Mouse (Mus musculus) kidney, adult 2 months (tissue): Measurements from ENCODE around the gene Treml1. TPM values are rescaled to one million over a fixed set of nuclear protein-coding genes. Genes with fewer than 3 reads are reported as not detected.
"Not testable (repeated sequence)": the region's sequence is repeated elsewhere in the genome, so short reads cannot be mapped to it uniquely, and the experiment has no call there.

Source experiments
- DNase-seq: peaks from one replicate; pipeline ENCODE4 v3.0.0; 2021
- H3K27ac ChIP-seq: fragments of 200-500 bp; 2 replicates; pipeline ENCODE4 v1.5.1; 2012; ENCODE audit warnings: low read depth, low read length, control low read depth, inconsistent platforms; ENCODE audit not compliant: insufficient read depth
- H3K27me3 ChIP-seq: fragments of 200-500 bp; replicated peaks from 2 replicates; pipeline ENCODE4 v1.6.1; 2012; ENCODE audit warnings: mild to moderate bottlenecking, moderate library complexity, low read length, inconsistent platforms; ENCODE audit not compliant: control insufficient read depth, insufficient read depth
- H3K36me3 ChIP-seq: fragments of 200-500 bp; 2 replicates; pipeline ENCODE4 v1.6.1; 2012; ENCODE audit warnings: mild to moderate bottlenecking, moderate library complexity, low read length, inconsistent platforms; ENCODE audit not compliant: control insufficient read depth, insufficient read depth
- H3K4me1 ChIP-seq: fragments of 200-500 bp; 2 replicates; pipeline ENCODE4 v1.6.1; 2011; ENCODE audit warnings: low read length; ENCODE audit not compliant: control insufficient read depth, insufficient read depth
- H3K4me3 ChIP-seq: fragments of 200-500 bp; 2 replicates; pipeline ENCODE4 v1.5.1; 2011; ENCODE audit warnings: mild to moderate bottlenecking, low read depth, low read length, control low read depth; ENCODE audit not compliant: insufficient read depth
- CTCF ChIP-seq: fragments of 200-500 bp; conservative IDR thresholded peaks from 2 replicates; pipeline ENCODE4 v1.5.1; 2011; ENCODE audit warnings: low read depth, mild to moderate bottlenecking, control low read depth, low read length, moderate library complexity, mixed read lengths; ENCODE audit not compliant: insufficient read depth, insufficient read length
- POLR2A ChIP-seq: fragments of 200-500 bp; IDR thresholded peaks from one replicate; pipeline ENCODE4 v1.6.1; 2011; ENCODE audit warnings: low read depth, low read length, control low read depth
- WGBS: fragments of 180-500 bp; shearing (Covaris S2); methylation state at CpG from one replicate; pipeline ENCODE4 v1.1.7; 2018; 5-methylcytosine and 5-hydroxymethylcytosine counted together
- polyA plus RNA-seq: library from polyadenylated mRNA; depleted of rRNA; stranded (reverse); fragments of >200 nt; gene quantifications from 2 replicates; pipeline ENCODE4 v1.2.3, GENCODE M21; 2012

Treml1 gene
- polyA plus RNA-seq, 1 experiment: 0.09 TPM

- no peak for TF ChIP-seq CTCF
- no peak for TF ChIP-seq POLR2A
- Histone ChIP-seq H3K4me1 (no peaks in the 10 kb centered on the region), H3K36me3 (no peaks in the 10 kb centered on the region), H3K27ac (no peak overlapping the region), H3K27me3 (no peaks in the 10 kb centered on the region), H3K4me3 (no peak overlapping the region)
- DNase-seq: no peak
- 80% methylated on average over 4 of the region's 4 CpGs for WGBS
These were observed 13.9 kb upstream of the Treml1 start for GRCm38 (mm10) chr17:48345824-48346223.

DNA sequence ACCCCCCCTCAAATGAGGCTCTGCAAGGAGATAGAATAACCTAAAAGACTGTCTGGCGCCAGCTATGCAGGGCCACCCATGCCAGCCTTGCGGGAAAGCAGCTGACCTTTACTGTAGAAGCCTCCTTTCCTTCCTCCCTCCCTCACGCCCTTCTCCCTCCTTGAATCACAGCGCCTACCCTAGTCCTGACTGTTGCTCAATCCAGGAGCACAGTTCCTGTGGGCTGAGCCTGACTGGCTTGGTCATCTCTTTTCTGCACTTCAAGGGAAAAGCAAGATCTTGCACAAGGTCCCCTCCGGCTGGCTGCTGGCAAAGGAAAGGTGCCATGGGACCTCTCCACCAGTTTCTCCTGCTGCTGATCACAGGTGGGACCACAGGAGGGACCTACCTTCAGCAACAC lies 13.5 kb upstream of the Treml1 start, which contains the start of gene Trem2:
Trem2 (plus strand) TSS at position 171 of the 400 bp plus-strand sequence.
- no peak for DNase-seq
- TF ChIP-seq POLR2A (no peak), CTCF (no peak)
- H3K27ac ChIP-seq: no peak within 1 kb of the TSS
- H3K36me3 ChIP-seq: no peaks in the 10 kb centered on the region
- H3K27me3 ChIP-seq: no peaks in the 10 kb centered on the region
- no peaks in the 10 kb centered on the region for H3K4me1 ChIP-seq
- H3K4me3 ChIP-seq: no peak within 1 kb of the TSS
- WGBS: 67% methylated on average over 5 of the region's 5 CpGs

GRCm38 (mm10) chr17:48346834-48347233 lies 12.9 kb upstream of the Treml1 start:
- DNase-seq: no peak
- Histone ChIP-seq H3K27me3 (no peaks in the 10 kb centered on the region), H3K4me1 (no peaks in the 10 kb centered on the region), H3K27ac (no peak overlapping the region), H3K4me3 (no peak overlapping the region), H3K36me3 (no peaks in the 10 kb centered on the region)
- TF ChIP-seq CTCF (no peak), POLR2A (no peak)
- WGBS: 66% methylated on average over 4 of the region's 4 CpGs

DNA sequence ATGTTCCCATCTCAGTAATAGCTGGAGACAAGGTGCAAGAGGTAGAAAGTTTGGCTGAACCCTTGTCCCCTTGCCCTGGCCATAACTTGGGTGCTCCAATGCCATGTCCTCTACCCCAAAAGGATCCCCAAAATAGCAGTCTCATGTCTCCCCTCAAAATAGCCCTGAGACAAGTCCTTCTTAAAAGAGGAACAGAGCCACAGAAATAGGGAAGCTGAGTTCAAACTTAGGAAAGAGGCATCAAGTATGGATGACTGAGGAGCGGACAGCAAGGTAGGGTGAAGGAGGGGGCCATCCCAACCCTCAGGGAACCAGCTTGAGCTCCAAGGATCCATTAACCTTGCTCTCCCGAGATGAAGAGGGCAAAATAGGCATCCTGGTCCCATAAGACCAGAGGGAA lies 12.4 kb upstream of the Treml1 start:
- Histone ChIP-seq H3K4me1 (no peaks in the 10 kb centered on the region), H3K27me3 (no peaks in the 10 kb centered on the region), H3K4me3 (no peak overlapping the region), H3K27ac (no peak overlapping the region), H3K36me3 (no peaks in the 10 kb centered on the region)
- TF ChIP-seq POLR2A (no peak), CTCF (no peak)
- no peak for DNase-seq
- WGBS: 77% methylated on average over 2 of the region's 2 CpGs

DNA sequence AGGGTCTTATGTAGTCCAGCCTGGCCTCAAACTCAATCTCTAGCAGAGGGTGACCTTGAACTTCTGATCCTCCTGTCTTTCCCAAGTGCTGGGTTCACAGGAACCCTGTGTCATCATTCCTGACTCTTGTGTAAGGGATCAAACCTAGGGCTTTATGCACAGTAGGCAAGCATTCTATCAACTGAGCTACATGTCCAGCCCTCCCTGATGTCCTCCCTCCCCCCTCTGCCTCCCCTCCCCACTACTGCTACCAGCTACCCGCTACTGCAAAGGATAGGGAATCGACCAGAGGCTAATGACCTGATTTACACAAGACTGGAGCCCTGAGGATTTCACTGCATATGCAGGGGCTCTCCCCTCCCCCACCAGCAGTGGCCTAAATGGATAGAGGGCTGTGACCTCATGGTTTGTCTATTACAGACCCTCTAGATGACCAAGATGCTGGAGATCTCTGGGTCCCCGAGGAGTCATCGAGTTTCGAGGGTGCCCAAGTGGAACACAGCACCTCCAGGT lies 9.0 kb upstream of the Treml1 start:
- Histone ChIP-seq H3K27me3 (no peaks in the 10 kb centered on the region), H3K4me3 (no peak overlapping the region), H3K27ac (no peak overlapping the region), H3K36me3 (no peaks in the 10 kb centered on the region), H3K4me1 (no peaks in the 10 kb centered on the region)
- TF ChIP-seq POLR2A (no peak), CTCF (no peak)
- 79% methylated on average over 5 of the region's 5 CpGs for WGBS
- DNase-seq: no peak

GRCm38 (mm10) chr17:48352976-48353375 lies 6.7 kb upstream of the Treml1 start:
- H3K27ac ChIP-seq, DNase-seq, H3K36me3 ChIP-seq, H3K4me3 ChIP-seq, H3K4me1 ChIP-seq, H3K27me3 ChIP-seq: not testable (repeated sequence)
- 83% methylated on average over 7 of the region's 7 CpGs for WGBS

GRCm38 (mm10) chr17:48355822-48356221 lies 3.9 kb upstream of the Treml1 start:
- WGBS: 91% methylated on average over 3 of the region's 3 CpGs
- TF ChIP-seq CTCF: no peak
- TF ChIP-seq POLR2A: no peak
- DNase-seq: no peak
- Histone ChIP-seq H3K27me3 (no peaks in the 10 kb centered on the region), H3K36me3 (no peaks in the 10 kb centered on the region), H3K4me3 (no peak overlapping the region), H3K4me1 (no peaks in the 10 kb centered on the region), H3K27ac (no peak overlapping the region)

DNA sequence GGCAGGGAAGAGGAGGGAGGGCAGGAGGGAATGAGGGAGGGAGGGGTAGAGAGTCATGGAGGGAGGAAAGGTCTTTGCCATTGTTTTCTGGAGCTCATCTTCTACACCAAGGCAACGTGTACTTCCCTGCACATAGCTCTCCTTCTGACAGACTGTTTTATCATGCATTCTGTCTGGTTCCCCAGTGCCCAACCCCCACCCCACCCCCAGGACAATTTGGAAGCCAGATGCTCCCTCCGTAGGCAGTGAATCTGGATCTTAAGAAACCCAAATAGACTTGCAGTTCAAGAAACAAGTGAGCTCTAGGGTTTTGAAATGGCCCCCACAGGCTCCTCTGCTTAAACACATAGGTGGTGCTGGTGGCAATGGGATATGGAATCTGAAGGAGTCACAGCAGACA lies 1.8 kb upstream of the Treml1 start:
- Histone ChIP-seq H3K27me3 (no peaks in the 10 kb centered on the region), H3K27ac (no peak overlapping the region), H3K4me3 (no peak overlapping the region), H3K4me1 (no peaks in the 10 kb centered on the region), H3K36me3 (no peaks in the 10 kb centered on the region)
- WGBS: 62% methylated on average over 2 of the region's 2 CpGs
- no peak for DNase-seq
- TF ChIP-seq CTCF (no peak), POLR2A (no peak)
